Mouse (Mus musculus) frontal cortex, postnatal 10 days (tissue): ENCODE measurements around the gene Vmn1r76.

Source experiments
- DNase-seq, 2 experiments: peaks; one replicate each; pipeline ENCODE4 v3.0.0; 2022; ENCODE audit warnings: low spot score in 2 of 2, mixed read lengths in 1 of 2

Vmn1r76 gene

DNA sequence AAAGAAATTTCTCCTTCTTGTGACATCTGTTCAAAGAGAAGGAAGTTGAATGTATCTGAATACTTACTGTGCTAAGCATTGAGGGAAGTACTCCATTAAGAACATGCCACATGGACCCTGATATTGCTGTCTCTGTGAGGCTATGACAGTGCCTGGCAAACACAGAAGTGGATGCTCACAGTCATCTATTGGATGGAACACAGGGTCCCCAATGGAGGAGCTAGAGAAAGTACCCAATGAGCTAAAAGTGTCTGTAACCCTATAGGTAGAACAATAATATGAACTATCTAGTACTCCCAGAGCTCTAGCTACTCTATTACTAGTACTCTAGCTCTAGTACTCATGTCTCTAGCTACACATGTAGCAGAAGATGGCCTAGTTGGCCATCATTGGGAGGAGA, at the start of gene Vmn1r76:
Gene Vmn1r76, minus strand, starts transcription at position 101 of the 400 bp plus-strand sequence.
- DNase-seq, result no peak

DNA sequence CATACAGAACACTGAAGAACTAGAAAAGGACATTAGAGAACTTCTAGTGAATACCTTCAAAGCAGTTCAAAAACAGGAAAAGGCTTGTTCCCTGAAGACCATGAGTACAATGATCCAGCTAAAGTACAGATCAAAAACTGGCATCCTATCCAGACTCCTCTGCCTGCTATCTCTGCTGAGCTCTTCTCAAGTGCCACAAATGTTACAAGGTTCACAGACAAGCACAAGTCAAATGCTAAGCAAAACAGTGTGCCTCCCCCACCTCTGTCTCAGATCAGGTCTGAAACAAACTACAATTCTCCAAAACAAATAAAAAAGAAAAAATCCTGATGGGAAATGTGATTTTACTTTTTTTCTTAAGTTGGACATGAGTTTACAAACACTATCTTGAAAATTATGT, 34.6 kb upstream of the Vmn1r76 start:
- no peak for DNase-seq

DNA sequence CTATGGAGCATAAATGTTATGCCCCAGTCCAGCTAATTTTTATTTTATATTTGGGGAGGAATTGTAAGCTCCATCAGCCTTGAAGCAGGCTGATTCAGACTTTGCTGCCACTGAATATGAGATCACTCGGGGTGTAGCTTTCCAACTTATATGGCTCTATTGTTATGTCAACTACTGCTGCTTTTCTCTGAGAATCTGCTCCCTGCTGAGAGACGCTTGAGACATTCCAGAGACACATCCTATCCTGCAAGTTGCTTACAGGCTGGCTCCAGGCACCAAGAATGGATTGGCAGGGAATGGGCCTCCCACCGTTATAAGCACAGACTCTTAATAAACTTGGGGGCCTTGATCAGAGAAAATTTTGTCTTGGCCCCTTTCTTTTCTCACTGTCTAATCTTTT, 10.0 kb upstream of the Vmn1r76 start:
- no peak for DNase-seq

DNA sequence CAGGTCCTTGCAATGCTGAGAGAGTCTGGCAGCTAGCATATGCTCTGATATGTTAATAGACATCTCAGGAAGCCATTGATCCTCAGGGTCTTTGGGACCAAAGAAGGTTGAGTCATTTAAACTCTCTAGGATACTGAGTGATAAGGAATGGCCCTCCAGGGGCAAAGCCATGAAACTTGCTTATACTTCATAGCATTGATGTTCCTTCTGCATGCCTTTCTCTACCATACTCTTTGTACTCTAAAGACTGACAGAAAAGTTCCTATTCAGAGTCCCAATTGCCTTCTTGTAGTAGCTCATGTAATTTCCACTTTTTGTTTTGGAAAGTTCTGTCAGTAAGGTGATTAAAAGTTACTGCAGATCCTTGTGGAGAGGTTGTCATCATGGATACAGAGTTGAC, 63.7 kb downstream of the Vmn1r76 start, which contains the start of gene Vmn1r75:
Gene Vmn1r75, plus strand, starts transcription at position 301 of the 400 bp plus-strand sequence.
- no peak for DNase-seq
